Mouse (Mus musculus) 3134 (cell line): ENCODE results near the gene Rhot1.
A peak's percentile ranks its signal among the peaks of the same experiment; 100 is the strongest.
"Not testable (repeated sequence)": the region's sequence is repeated elsewhere in the genome, so short reads cannot be mapped to it uniquely, and the experiment has no call there.

Experiments
- DNase-seq: peaks from one replicate; pipeline ENCODE4 v3.0.0-alpha.2; 2011; ENCODE audit warnings: low spot score; ENCODE audit not compliant: insufficient read length; ENCODE audit errors: extremely low read depth

Rhot1 gene

GRCm38 (mm10) chr11:80208860-80209800 is at the start of gene Rhot1:
Gene Rhot1, plus strand, starts transcription at chr11:80209019.
- peak; percentile 96 for DNase-seq

- no peak for DNase-seq
Measured at GRCm38 (mm10) chr11:80161041-80161440, 47.8 kb upstream of the Rhot1 start.

GRCm38 (mm10) chr11:80163362-80164116 is 45.3 kb upstream of the Rhot1 start:
- DNase-seq = no peak

- no peak for DNase-seq
Measured at GRCm38 (mm10) chr11:80164224-80164623, 44.6 kb upstream of the Rhot1 start.

- no peak for DNase-seq
Measured at GRCm38 (mm10) chr11:80168121-80168520, 40.7 kb upstream of the Rhot1 start.

- DNase-seq = no peak
Measured at GRCm38 (mm10) chr11:80168611-80169249, 40.1 kb upstream of the Rhot1 start.

GRCm38 (mm10) chr11:80169629-80170028 is 39.2 kb upstream of the Rhot1 start:
- no peak for DNase-seq

- DNase-seq = no peak
Measured at GRCm38 (mm10) chr11:80170351-80170750, 38.5 kb upstream of the Rhot1 start.

- no peak for DNase-seq
Measured at GRCm38 (mm10) chr11:80171884-80172283, 36.9 kb upstream of the Rhot1 start.

- no peak for DNase-seq
Measured at GRCm38 (mm10) chr11:80173963-80174670, 34.7 kb upstream of the Rhot1 start.

- no peak for DNase-seq
Measured at GRCm38 (mm10) chr11:80176911-80177895, 31.6 kb upstream of the Rhot1 start.

GRCm38 (mm10) chr11:80178316-80178715 is 30.5 kb upstream of the Rhot1 start:
- no peak for DNase-seq

GRCm38 (mm10) chr11:80181021-80181749 is 27.6 kb upstream of the Rhot1 start:
- DNase-seq = no peak

- not testable (repeated sequence) for DNase-seq
Measured at GRCm38 (mm10) chr11:80183054-80183704, 25.6 kb upstream of the Rhot1 start.

- DNase-seq = peak; percentile 95
Measured at GRCm38 (mm10) chr11:80183705-80184255, 25.0 kb upstream of the Rhot1 start, which contains the start of gene Rnf135. Gene Rnf135, plus strand, starts transcription at chr11:80183851.

- no peak for DNase-seq
Measured at GRCm38 (mm10) chr11:80184531-80185071, 24.2 kb upstream of the Rhot1 start.

GRCm38 (mm10) chr11:80185441-80185976 is 23.3 kb upstream of the Rhot1 start:
- not testable (repeated sequence) for DNase-seq
